Mouse (Mus musculus) gastrocnemius, postnatal 14 days (tissue): ENCODE measurements around the gene Gm21983. TPM values are rescaled to one million over a fixed set of nuclear protein-coding genes. Genes with fewer than 3 reads are reported as not detected.

Experiments
- DNase-seq: peaks from one replicate; pipeline ENCODE4 v3.0.0; 2021; ENCODE audit warnings: mixed read lengths
- intact Hi-C: fragments of 180-260 bp; cut with DNase I; formaldehyde crosslinking; loops from one replicate; pipeline ENCODE4 v1.15.1; 2025; ENCODE audit warnings: low total_unique reads
- total RNA-seq, 2 experiments: library from RNA; stranded (reverse); gene quantifications; 2 replicates each; pipeline ENCODE4 v1.2.3; 2021

The Gm21983 gene
- total RNA-seq, 2 experiments from 2014 or later, result not detected

DNA sequence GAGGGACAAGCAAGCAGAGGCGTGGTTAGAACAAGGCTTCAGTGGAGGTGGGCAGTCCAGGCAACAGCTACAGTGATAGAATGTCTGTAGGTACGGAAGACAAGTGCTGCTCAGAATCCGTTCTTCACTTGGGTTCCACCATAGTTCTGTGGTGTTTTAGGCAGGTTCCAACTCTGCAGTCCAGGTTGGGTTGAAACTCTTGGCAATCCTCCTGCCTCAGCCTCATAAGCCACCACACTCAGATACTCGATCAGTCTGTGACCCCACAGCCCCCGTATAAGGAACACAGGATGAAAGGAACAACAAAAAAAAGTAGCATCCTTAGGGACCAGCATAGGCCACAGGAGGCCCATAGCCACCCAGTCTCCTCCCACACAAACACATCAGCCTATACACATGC lies 11.5 kb upstream of the Gm21983 start:
- no peak for DNase-seq
- intact Hi-C loops, result no loop called here

DNA sequence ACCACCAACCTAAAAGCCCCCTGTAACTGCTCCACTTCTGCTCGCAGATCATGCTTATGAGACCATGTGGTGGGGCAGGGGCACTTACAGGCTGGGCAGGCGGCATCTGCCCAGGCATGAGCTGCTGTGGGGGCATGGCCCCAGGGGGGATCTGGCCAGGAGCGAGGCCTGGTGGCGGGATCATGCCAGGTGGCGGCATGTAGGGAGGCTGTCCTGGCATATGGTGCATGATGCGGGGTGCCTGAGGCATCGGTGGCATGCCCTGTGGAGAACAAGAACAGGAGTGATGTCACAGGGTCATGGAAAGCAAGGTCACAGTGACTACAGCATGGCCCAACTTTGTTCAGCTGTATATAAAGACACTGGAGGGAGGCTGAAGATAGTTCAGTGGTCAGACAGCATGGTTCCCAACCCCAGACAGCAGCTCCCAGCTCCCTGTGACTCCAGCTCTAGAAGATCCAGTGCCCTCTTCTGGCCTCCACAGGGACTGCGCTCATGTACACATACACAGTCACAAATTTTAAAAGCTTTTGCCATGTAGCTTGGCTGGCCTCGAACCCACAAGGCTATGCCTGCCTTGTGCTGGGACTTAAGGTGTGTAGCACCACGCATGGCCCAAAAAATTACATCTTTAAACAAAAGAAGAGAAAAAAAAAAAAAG lies 8.5 kb upstream of the Gm21983 start:
- intact Hi-C loops, result no loop called here
- no peak for DNase-seq

DNA sequence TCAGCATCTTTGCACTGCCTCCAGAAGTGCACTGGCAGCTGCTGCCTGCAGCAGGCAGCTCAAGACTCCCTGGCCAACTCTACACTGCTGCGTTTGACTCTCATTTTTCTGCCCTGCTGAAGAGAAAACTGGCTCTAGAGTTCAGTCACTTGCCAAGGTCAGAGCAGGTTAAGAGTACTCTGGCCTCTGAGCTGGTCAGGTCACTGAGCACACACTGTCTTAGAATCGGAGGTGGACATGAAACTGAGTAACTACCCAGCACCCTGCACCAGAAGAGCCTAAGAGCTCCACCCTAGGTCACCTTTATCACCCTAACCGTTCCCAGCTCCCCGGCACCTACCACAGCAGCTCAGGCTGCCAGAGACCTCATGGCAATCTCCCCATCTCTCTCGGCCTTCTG lies 5.1 kb upstream of the Gm21983 start:
- intact Hi-C loops, result no loop called here
- no peak for DNase-seq

DNA sequence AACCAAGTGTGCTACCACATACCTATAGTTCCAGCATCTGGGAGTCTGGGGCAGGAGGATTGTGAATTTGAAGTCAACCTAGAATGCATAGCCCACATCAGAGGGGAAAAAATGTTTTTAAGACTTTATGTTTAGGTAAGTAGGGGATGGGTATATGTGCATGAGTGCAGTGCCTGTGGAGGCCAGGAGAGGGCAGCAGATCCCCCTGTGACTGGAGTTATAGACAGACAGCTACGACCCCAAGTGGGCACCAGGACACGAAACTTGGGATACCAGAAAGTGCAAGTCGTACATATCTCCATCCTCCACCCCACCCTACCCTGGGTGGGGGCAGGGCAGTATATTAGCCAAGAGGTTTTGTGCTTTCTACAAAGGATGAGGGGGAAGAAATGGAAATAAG lies 4.1 kb upstream of the Gm21983 start:
- DNase-seq, result no peak
- intact Hi-C loops, result no loop called here

DNA sequence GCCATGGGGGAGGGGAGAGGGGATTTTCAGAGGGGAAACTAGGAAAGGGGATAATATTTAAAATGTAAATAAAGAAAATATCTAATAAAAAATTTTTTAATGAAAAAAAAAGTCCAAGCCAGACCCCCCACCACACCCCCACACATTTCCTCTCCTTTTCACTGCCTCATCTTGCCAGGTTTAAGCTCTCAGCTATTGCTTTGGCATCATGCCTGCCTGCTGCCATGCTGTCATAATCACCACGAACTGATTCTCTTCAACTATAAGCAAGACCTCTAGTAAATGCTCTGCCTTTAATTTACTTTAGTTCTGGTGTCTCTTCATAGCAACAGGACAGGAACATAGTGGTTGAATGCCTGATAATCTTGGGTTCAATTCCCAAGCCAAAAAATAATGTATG lies 1.6 kb upstream of the Gm21983 start:
- intact Hi-C loops, result no loop called here
- DNase-seq, result no peak

DNA sequence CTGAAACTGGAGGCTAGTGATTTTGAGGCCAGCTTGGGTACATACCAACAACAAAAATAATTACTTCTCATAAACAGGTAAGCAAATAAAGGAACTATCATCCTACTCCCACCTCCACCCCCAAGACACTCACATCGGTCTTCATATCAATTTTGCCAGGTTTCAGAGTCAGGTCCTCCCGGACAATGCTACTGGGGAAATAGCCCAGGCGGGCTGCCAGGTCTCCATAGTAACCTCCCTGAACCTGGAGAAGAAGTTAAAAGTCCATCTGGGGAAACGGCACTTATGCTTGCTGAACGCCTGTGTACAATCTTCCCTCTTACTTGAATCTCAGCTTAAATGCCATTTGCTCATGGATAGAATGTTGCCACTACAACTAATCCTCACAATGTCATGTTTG lies 850 bp downstream of the Gm21983 start:
- DNase-seq, result peak; percentile 74
- intact Hi-C loops, result no loop called here

DNA sequence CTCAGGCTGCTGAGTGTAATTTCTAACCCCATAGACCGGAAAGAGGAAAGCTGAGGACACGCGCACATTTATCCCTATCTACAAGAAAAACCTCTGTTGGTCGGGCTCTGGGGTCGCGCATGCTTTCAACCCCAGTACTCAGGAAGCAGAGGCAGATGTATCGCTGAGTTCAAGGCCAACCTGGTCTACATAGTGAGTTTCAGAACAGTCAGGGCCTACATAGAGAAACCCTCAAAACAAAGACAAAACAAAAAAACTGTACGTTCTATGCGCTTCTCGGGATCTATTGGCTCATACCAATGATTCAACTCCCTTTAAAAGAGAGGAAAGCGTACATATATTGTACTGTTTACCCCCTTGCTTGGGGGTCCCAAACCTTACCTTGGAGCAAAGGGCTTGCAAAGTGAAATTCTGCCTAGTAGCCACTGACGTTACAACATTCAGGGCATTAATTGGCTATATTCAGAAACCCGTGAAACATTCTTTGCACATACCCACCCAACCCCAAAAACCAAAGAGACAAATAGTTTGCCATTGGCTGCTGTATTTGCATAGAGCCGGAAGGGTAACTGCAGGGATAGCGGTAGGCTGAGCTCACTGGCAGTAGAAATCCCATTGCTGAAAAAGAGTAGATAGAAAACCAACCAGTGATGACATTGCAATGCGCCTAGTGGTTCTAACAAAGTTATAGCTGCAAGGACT lies 1.5 kb downstream of the Gm21983 start:
- intact Hi-C loops, result no loop called here

DNA sequence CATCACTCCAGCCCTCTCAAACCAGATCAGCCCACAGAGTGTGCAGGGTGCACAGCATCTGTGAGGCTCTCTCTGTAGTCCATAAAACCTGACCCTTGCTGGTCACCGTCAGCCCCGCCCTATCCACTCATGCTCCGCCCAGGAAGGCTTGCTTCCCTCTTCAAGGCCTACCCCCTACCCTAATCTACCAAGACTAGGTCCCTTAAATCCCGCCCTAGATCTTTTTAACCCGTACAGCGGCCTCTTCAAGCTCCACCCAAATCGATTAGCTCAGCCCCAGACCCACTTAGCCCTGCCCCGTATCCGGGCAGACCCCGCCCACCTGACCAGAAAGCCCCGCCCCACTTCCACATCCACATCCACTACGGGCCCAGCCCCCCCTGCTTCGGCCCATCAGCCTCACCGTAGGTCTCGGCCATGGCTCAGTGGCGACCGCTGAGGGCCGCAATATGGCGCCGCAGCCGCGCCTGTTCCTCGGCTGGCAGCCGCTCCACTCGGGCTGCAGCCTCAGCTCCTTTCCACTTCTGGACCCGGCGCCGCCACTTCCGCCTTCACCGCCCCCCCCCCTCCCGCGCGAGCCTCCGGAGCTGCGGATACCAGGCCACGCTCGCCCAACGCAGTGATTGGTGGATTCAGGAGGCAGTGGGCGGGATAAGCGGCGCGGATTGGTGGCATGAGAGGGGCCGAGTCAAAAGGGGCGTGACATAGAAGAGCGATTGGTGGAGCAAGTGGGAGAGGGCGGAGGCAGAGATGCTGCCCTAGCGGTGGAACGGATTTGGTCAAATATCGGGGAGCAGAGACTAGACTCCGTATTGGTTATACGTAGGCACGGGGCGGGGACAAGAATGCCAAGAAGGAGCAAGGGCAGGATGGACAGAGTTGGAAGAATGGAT lies 2.3 kb downstream of the Gm21983 start, which contains the start of gene Rab4b:
Gene Rab4b, minus strand, starts transcription at position 573 of the 893 bp plus-strand sequence.
- DNase-seq, result peak; percentile 98
- intact Hi-C loops, result no loop called here

More for the DNA sequence above, 1.5 kb downstream of the Gm21983 start:
- no peak for DNase-seq

DNA sequence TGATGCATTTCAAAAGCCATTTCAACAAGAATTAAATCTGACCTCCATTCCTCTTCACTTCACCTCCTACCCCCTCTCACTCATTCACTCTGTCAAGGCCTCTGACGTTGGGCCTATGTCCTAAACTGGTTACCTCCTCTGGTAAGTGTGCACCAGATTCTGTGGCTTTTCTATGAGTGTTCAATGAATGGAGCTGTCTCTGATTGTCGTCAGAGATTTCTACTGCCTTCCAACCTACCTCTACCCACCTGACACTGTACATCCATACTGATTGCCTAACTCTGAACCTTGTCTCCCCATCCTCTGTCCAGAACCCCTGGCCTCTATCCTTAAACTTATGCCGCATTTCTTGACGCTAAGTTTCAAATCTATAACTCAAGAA lies 3.0 kb downstream of the Gm21983 start:
- DNase-seq, result no peak
- intact Hi-C loops, result no loop called here

DNA sequence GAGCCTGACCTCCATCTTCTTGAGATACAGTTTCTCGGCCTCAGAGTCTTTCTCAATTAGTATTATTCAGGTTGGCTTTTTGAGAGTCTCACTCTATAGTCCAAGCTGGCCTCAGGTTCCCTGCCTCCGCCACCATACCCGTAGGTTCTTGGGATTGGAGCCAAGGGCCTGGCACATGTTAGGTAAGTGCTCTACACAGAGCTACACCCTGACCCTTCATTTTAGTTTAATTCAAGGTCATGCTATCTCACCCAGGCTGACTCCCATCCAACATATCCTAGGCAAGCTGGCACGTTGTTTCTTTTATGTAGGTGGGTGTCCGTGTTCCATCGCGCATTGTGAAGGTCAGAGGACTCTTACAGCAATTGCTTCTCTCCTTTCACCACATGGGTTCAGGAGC lies 6.0 kb downstream of the Gm21983 start:
- DNase-seq, result no peak
- intact Hi-C loops, result no loop called here

DNA sequence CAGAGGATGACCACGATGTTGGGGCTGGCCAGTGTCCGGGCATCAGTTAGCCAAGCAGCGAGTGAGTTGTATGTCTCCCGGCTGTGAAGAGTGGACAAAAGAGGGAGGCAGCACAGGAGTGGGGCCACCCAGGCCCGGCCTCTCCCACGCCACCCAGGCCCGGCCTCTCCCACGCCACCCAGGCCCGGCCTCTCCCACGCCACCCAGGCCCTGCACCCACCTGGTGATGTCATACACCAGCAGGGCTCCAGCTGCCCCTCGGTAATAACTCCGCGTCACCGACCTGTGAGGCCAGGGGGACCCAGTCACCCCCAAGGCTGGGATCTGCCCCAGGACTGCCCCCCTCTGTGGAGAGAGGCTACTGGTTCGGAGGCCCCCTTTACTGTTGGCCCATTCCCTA lies 6.4 kb downstream of the Gm21983 start:
- no peak for DNase-seq
- intact Hi-C loops, result no loop called here

DNA sequence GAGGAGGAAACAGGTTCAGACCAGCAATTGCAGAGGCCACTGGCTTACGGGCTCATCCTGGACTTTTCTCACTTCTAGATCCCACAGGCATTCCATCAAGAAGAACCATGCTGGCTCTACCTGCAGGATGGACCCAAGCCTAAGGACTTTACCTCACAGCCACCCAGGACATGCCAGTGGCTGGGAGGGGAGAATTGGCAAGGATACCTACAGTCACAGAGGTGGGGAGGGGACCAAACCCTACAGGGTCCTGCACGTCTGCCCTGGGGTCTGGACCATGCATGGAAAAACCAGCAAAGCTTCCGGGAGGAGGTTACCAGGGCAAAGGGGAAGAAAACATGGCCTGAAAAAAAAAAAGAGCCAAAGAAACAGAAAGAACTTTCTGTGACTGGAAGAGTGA lies 9.9 kb downstream of the Gm21983 start:
- DNase-seq, result no peak
- intact Hi-C loops, result no loop called here

DNA sequence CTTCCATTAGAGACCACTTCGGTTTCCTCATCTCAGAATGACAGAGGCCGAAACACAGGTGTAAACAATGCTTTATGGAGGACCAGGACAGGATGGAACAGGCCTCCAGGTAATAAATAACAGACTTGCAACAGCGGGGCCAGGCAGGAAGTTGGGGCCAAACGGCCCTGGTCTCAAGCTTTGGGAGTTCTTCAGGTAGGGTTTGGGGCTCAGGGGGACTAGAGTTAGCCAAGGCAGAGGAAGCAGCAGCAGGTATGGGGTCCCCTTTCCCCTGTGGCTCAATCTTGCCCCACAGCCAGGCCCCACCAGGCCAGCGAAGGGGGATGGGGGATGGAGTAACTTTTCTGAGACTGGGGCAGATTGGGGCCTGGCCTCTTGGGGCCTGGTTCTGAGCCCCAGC lies 12.5 kb downstream of the Gm21983 start:
- DNase-seq, result no peak
- intact Hi-C loops, result no loop called here

DNA sequence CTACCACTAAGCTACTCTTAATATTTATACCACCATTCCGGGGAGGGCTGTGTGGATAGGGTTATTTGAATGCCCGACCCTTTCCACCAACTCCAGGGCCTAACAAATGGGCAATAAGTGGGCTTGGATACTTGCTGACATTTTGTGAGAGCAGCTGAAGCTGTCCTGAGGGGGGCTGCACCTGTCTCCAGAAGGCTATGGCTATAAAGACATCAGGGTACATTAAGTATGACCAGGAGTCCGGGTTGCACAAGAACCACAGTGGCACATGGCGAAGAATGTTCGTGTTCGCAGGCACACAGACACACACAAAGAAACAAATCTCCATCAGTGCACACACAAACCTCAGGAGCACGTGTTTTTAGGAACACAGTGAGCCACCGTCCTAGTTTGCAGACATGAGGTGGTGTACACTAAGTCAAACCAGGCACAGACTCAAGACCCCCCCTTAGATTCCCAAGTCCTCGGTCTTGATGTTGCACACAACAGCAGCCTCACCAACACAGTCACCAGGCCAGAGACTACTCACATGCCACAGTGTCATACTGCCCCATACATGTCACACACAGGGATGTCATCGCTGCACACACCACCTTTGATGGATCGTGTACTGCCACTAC lies 13.3 kb downstream of the Gm21983 start:
- DNase-seq, result no peak
- intact Hi-C loops, result no loop called here

DNA sequence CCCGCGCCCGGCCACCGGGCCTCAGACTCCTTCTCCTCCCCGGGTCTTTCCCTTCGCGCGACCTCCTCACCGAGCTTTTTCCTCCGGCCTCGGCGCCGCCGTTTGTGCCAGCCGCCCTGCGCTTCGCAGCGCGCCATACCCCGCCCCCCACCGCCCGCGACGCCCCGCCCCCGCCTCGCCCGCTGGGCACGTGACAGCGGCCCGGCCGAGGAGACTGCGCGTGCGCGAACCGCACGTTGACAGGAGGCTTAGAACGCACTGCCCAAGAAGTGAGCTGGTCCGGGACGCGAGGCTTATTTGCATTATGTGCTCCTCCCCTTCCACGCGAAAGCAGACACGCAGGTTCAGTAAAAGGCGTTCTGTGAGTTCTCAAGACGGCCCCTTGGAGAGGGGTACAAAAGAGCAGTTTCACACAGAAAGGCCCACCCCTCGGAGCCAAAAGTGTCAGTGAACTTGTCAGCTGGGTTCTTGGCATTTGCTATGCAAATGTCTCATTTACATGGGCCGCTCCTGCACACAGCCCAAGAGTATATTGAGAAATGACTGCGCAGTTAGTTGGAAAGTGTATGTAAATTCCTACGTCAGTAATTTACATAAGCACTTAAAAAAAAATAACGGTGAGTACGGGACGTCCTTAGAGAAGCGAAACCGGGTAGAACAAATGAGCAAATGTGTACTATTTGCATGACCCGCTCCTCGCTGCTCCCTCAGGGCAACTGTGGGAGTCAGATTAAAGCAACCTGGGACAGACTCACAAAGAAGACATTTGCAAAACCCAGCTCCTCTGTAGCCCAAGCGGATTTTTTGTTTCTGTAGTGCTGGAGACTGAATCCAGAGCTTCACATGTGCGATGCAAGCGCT lies 14.0 kb downstream of the Gm21983 start, which contains the start of gene Egln2:
Gene Egln2, minus strand, starts transcription at position 189 of the 861 bp plus-strand sequence.
- intact Hi-C loops, result no loop called here
- peak; percentile 96 for DNase-seq

DNA sequence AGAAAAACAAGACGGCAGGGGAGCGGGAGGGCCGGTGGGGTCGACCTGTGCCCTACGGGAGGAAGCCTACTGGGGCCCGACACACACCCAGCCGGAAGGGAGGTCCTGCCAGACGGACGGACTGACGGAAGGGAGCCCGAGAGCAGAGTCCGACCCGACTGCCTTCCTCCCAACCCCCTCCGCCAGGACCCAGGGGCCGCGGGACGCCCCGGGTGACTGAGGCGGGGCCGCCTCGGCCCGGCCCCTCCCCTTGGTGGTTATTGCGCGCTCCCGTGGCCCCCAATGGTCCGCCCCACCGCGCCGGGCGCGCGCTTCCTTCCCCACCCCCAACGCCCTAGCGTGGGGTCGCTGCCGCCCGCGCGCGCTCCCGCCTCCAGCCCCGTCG lies 14.7 kb downstream of the Gm21983 start:
- intact Hi-C loops, result no loop called here
- peak; percentile 91 for DNase-seq

DNA sequence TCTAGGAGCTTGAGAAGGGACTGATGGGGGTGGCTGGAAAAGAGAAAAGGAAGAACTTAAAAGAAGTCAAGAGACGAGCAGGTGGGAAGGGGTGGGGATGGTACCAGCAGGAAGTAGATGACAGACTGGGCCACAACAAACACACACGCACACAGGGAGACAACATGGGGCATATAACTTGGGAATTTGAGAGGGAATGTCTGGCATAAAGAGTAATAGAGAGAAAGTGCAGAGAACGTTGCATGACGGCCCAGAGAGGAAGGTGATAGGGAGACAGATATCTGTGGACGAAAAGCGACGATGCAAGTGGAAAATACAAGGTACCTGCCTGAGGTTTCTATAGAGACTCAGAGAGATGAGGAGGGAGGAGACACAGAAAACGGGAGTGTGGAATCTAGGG lies 15.2 kb downstream of the Gm21983 start:
- intact Hi-C loops, result no loop called here
- no peak for DNase-seq

DNA sequence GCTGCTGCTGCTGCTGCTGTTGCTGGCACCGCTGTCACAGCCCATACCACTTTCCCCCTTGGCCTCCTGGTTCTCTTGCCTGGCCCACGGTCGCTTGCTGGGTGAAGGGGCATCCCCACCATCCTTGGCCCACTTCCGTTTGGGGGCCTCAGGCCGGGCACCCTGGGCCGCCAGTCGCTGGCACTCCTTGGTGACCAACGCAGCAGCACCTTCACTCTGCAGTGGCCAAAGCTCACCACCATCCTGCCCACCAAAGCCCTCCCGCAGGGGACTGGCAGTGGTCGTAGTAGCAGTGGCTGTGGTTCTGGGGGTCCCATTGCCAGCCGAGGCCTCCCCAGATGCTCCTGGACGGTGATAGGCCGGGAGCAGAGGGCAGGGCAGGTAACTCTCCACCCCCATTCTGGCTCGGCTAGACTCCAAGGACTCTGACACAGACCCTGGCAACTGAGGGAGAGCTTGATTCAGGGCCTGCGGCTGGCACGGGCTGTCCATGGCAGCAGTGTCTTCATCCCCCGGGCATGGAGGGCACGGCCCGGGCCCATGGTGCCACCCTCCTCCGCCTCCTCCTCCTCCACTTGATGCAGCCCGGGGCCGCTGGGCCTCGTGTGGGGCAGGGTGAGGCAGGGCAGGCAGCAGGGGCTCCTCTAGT lies 15.8 kb downstream of the Gm21983 start:
- intact Hi-C loops, result no loop called here
- DNase-seq, result peak; percentile 45
